Mouse (Mus musculus) bone marrow macrophage, adult 2 months (primary cell): ENCODE measurements at regions not wholly inside any gene's neighbourhood (a gene's known extent, or its start where the extent isn't known, plus 50 kb on each side); places are given as distances from the start of the nearest gene placed in this dataset.

Experiments
- CTCF ChIP-seq: IDR thresholded peaks from 2 replicates; pipeline ENCODE4 v1.5.1; 2012; ENCODE audit warnings: low read depth, mild to moderate bottlenecking, low read length, moderate library complexity
- POLR2A ChIP-seq: IDR thresholded peaks from 2 replicates; pipeline ENCODE4 v1.6.1; 2012; ENCODE audit warnings: mild to moderate bottlenecking, low read depth, low read length, borderline replicate concordance

DNA sequence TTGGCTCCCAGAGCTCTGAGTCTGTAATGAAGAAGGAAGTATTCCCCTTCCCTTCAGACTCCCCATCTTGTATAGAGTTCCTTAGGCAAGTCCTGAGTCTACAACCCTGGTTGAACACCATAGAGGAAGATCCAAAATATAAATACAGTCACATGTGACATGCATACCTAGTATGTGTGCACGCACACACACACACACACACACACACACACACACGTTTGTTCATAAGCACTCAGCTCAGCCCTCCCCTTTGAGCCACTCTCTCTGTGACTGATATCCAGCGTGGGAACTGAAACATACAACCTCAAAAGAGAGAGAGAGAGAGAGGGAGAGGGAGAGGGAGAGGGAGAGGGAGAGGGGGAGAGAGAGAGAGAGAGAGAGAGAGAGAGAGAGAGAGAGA is 110.8 kb upstream of the Ppp1r26 start:
- TF ChIP-seq CTCF (no peak), POLR2A (no peak)
